Mouse (Mus musculus) cerebellum, adult 9-11 months (tissue): Measurements from ENCODE around the gene Tmem56.

Source experiments
- DNase-seq: peaks from one replicate; pipeline ENCODE4 v3.0.0; 2022

Tmem56 gene

DNA sequence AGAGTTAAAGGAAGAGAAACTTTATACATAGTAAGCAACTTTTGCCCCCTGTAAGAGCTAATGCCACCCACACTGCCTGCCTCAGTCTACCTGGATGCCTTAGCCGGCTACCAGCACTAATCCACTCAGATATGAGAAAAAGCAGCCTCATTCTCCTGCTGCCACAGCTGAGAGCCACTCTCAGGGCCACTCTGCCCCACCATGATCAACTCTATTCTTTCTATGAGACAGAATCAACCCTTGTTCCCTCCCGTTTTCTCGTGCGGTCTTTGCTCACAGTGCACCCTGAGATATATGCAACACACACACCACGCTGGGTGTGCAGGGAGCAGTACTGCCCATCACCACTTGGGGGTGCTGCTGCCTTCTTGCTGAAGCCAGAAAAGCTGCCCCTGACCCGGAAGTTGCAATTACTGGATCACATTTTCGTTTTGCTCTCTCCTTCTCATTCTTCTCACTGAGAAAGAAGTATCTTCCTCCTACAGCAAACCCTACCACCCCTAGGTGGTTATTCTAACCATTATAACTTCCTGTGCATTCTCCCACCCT, 119.6 kb downstream of the Tmem56 start:
- DNase-seq, result no peak

DNA sequence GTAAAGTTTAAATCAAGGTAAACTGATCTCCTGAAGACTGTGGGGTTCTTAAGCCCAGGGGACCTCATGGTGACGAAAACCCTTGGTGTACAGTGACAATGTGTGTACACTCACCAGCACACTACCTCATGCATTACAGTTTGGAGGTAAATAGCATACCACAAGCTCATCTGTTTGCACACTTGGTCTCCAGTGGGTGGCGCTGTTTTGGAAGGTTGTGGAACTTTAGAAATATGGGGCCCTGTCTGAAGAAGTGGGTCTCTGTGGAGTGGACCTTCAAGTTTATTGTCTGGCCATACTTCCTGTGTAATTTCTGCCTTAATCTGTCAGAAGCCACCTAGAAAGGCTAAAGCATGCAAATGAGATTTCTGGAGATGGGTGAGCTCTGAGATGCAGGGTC, 121.2 kb downstream of the Tmem56 start:
- no peak for DNase-seq

DNA sequence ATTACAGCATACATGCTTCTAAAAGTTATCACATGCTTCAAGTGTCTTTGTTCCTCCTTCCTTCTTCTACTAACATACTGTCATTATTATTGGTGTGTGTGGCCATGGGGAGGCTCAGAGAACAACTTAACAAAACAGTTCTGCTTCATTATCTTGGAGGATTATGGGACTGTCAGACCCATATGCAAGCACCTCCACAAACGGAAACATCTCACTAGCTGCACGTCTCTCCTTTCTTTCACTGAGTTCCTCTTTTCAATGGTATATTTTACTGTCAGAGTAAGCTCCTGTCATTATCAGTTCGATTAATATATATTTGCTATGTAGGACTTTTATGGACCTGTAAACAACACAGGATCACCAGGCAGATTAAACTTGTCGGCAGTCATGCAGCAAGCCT, 122.5 kb downstream of the Tmem56 start:
- no peak for DNase-seq

DNA sequence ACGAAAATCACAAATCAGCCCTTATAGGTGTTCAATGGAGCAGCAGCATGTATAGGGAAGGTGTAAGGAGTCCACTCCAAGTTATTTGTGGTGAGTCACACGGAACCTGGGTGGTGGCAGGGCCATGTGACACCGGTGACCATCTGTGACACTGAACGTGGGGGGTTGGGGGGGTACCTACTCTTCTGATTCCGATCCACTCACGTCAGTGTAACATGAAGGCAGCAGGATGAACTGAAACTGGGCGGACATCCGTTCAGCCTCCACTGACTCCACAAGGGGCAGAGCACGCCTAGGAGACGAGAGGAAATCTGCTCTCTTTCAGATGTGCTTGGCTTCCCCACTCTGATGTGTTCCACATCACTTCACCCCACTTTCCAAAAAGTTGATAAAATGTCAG, 123.3 kb downstream of the Tmem56 start:
- peak; percentile 62 for DNase-seq

DNA sequence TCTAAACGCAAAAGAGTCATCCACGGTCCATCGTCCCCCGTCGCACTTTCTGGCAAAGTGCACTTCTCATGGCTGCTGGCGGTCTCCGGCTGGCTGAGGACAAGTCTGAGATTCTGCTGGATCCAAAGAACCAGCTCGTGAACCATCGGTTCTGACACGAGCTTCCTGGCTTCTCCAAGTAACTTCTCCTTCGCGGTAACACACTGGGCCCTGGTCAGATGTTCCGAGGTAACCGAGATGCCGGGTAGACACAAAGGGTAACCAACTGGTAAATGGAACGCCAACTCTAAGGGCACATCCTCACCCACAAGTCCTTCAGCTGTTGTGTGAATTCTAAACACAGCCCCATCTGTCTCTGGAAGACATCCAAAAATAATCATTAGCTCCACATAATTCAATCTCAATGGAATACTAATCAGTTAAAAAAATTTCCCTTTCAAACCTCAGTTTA, 124.0 kb downstream of the Tmem56 start:
- DNase-seq, result peak; percentile 52

DNA sequence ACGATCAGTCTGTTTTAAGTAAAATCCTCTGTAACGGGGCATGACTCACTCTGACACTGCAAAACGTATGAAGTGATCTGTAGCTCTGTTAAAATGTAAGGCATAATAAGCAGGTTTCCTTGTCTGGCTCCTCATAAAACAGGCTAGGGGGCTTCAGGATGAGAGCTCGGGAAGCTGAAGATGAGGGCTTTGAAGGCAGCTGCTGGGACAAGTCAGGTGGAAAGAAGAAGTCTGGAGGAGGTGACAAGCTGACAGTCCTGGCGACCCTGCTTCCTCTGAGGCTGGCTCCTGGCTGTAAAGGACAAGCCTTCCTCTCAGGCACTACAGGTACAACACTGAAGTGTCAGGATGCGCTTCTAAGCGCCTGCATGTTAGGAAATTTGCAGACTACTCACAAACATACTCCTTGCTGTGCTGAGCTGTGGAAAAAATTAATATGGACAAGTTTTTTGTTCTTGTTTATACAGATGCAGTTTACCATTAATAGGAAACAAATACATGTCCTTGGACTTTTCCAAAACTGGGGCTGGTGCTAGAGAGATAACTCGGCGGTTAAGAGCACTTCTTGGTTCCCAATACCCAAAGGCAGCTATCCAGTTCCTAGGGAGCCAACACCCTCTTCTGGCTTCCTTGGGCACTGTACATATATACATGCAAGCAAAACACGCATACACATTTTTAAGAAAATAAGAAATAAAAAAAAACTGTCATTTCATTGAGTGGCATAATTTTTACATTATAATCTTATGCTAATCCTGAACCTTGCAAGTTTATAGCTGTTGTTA, 125.2 kb downstream of the Tmem56 start:
- no peak for DNase-seq

DNA sequence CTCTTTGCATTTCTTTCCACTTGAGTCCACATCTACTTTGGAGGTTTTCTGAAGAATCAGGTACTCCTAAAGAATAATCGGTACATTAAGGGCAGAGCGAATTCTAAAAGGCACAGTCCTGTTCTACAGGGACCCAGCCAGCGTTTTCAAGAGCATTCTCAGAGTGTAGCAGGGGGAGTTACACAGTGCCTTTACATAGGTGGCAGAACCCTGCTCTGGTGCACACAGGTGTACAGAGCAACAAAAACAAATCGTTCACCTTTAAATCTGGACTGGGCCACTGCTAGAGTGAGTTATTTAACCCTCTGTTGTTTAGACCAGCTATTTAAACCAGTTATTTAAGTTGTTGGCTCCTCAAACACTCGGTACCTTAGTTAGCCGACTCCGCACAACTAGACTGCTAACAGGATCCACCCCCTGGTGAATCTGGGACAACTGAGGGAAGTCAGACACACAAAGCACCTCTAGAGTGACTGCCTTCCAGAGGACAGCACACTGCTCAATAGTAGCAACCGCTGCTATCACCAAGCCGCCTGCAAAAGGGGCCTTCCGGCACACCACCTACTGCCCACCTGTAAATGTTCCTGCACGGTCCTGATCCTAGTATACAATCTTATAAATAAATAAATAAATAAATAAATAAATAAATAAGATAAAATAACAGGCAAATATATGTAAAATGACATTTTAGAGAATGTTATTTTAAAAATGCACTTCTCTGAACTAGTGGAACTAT, 126.3 kb downstream of the Tmem56 start:
- DNase-seq, result no peak

DNA sequence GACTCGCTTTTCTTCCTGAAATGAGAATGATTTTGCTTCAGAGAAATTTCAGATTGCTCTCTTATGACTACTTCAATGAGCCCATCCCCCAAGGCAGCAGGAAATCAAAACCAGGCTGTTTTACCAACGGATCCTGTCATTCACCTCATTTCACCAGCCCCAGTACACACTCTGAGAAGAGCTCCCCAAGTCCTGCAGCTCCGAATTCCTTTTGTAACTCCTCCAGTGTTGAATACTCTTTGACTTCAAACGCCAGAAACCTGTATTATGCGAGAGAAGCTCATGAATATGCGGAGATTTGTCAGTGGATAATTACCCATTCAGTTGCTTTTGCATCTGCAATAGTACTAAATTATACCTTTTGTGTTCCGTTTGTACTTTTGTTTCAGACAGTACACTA, 126.9 kb downstream of the Tmem56 start:
- DNase-seq, result no peak
